19 mouse cellular contexts compared by ENCODE assay signal in genomic region chr2:153217826-153218340, GRCm38 (mm10).
"Had no signal": no experiment of that assay in that cellular context is flagged by ENCODE, and none has a peak within 500 bp of the region (broad histone marks: within the 10 kb centered on the region; RNA-seq: fewer than 3 reads in every experiment).

No protein-coding gene starts in this region.

- H3K27ac ChIP-seq: kidney, embryonic 15.5 days; left cerebral cortex, adult 2 months; liver, embryonic 13.5 days; midbrain, embryonic 12.5 days; midbrain, embryonic 15.5 days; neural tube, embryonic 12.5 days; neural tube, embryonic 15.5 days; stomach, embryonic 15.5 days had no signal

- H3K4me1 ChIP-seq: kidney, embryonic 15.5 days; midbrain, embryonic 12.5 days; neural tube, embryonic 12.5 days; neural tube, embryonic 15.5 days; stomach, embryonic 15.5 days had no signal

- DNase-seq: kidney, postnatal 10 days; kidney, postnatal 36 days; layer of hippocampus, postnatal 36 days; liver, embryonic 13.5 days; lung, adult 2 months; lung, postnatal 14 days; lung, postnatal 4 days; right cerebral cortex, adult 18-20 months; right cerebral cortex, postnatal 14 days; right cerebral cortex, postnatal 4 days; spleen, adult 18-20 months; thymus, postnatal 25 days had no signal

- ATAC-seq: midbrain, embryonic 15.5 days had no signal

- H3K27me3 ChIP-seq: kidney, embryonic 15.5 days; liver, embryonic 13.5 days; midbrain, embryonic 12.5 days; midbrain, embryonic 15.5 days; neural tube, embryonic 12.5 days; neural tube, embryonic 15.5 days; stomach, embryonic 15.5 days had no signal

- H3K4me2 ChIP-seq: kidney, embryonic 15.5 days; liver, embryonic 13.5 days; midbrain, embryonic 12.5 days; midbrain, embryonic 15.5 days; neural tube, embryonic 12.5 days; neural tube, embryonic 15.5 days; stomach, embryonic 15.5 days had no signal

- H3K36me3 ChIP-seq: kidney, embryonic 15.5 days; liver, embryonic 13.5 days; midbrain, embryonic 12.5 days; midbrain, embryonic 15.5 days; neural tube, embryonic 12.5 days; stomach, embryonic 15.5 days had no signal

- H3K9ac ChIP-seq: kidney, embryonic 15.5 days; liver, embryonic 13.5 days; midbrain, embryonic 12.5 days; midbrain, embryonic 15.5 days; neural tube, embryonic 12.5 days; neural tube, embryonic 15.5 days; stomach, embryonic 15.5 days had no signal

- H3K4me3 ChIP-seq: kidney, embryonic 15.5 days; left cerebral cortex, adult 2 months; liver, embryonic 13.5 days; midbrain, embryonic 12.5 days; midbrain, embryonic 15.5 days; neural tube, embryonic 12.5 days; neural tube, embryonic 15.5 days; stomach, embryonic 15.5 days had no signal

- H3K9me3 ChIP-seq: kidney, embryonic 15.5 days; liver, embryonic 13.5 days; midbrain, embryonic 12.5 days; midbrain, embryonic 15.5 days; neural tube, embryonic 12.5 days; neural tube, embryonic 15.5 days; stomach, embryonic 15.5 days had no signal
